Mouse (Mus musculus) layer of hippocampus, adult 8-10 months (tissue): ENCODE results near the gene Ms4a5. TPM values are rescaled to one million over a fixed set of nuclear protein-coding genes. Genes with fewer than 3 reads are reported as not detected.
"Not testable (repeated sequence)": the region's sequence is repeated elsewhere in the genome, so short reads cannot be mapped to it uniquely, and the experiment has no call there.

Experiments
- DNase-seq, 2 experiments: peaks; one replicate each; pipeline ENCODE4 v3.0.0; 2022; ENCODE audit warnings: low spot score in 2 of 2
- total RNA-seq, 4 experiments: library from RNA; stranded (reverse); gene quantifications; 2 replicates each; pipeline ENCODE4 v1.2.4; 2022

Gene Ms4a5
- total RNA-seq: not detected

DNA sequence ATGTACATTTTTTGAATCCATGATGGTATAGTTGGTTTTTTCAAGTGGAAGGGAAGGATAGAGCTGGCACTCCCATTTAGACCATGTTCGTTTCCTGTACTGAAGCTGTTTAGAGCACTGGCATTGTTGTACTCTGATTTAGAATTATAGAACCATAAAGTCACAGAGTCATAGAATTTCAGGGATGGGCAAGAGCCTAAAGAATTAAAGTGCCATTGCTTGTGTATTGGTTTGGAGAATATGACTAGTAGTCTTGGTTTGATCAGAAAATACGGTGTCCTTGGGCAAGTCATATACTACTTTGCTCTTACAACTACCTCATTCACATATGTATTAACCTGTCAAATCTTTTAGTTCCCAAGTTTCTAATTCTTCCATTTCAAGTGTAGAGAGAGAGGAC lies at the start of gene Ms4a5:
Ms4a5 (minus strand) TSS at position 101 of the 400 bp plus-strand sequence.
- DNase-seq: no peak

DNA sequence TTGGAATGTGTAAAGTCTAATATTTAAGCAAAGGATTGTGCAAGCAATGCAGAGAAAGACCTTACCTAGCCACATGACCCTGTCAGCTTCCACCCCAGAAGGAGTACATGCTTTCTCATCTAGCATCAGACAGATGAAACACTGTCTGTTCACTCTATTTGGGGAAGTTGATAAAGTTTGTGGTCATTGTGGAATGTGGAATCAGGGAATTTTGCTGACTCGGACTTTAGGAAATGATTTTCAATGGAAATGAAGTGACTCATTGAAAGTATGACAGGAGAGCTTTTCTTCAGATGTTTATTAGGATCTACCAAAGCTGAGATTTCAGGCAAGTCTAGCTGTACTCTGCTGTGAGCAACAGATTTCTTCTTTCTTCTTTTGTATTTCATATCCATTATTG lies 37.5 kb upstream of the Ms4a5 start:
- no peak for DNase-seq

DNA sequence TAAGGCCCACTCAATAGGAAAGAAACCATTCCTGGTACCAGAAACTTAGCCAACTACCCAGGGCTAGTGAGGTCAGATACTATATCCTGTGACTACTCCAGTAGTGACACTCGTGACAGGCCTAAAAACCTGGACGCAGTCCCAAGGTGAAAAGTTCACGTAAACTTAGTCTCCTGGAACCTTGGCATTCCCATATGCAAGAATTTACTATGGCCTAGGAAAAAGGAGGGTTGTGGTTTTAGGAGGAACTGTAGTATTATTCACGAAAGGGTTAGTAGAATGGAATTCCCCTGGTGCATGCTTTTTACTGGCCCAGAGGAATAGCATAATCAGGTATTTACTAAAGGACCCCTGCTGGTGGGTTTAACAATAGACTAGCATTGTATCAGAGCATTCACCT lies 33.1 kb upstream of the Ms4a5 start:
- no peak for DNase-seq

DNA sequence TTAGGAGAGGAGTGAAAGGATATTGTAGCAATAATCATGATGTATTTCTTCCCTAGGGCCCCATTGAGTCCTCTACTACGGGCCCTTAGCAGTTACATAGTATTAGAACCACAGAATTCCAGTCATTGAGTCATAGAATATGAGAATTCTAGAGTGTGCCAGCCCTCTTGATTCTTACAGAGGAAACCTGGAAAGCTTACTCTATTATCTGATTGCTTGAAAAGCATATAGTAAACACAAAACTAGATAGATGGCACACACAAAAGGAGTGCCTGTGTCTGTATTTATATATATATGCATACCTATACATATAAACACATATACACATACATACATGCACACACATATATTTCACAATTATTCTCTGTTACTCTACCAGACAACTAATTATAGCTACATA lies 30.7 kb upstream of the Ms4a5 start, which contains the start of gene Ms4a14:
Ms4a14 (minus strand) TSS at position 101 of the 400 bp plus-strand sequence.
- DNase-seq: no peak

DNA sequence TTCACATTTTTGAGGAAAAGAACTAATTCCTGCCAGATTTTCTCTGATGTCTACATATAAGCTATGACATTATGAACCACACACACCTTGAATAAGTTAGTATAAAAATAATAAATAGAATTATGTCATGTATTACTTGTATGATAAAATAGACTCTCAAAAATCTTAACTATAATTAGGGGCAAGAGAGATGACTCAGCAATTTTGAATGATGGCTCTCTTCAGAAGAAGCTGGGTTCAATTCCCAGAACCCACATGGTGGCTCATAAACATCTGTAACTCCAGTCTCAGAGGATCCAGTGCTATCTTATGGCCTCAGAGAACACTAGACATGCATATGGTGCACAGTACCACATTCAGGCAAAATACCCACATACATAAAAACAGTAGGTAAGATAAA lies 25.2 kb upstream of the Ms4a5 start:
- DNase-seq: no peak

DNA sequence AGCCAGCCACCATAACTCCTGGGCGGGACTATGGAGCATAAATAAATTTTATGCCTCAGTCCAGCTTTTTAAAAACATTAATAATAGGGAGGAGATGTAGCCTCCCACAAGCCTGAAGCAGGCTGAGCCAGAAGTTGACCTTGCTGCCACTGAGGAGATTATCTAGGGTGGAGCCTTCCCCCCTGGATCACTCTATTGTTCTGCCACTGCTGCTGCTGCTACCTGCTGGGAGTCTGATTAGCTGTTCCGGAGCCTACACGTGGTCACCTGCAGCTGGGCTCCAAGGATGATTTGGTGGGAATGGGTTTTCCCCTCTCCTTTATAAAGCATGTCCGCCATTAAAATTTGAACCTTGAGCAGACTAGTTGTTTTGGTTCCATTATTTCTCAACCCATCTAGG lies 15.9 kb upstream of the Ms4a5 start:
- not testable (repeated sequence) for DNase-seq

DNA sequence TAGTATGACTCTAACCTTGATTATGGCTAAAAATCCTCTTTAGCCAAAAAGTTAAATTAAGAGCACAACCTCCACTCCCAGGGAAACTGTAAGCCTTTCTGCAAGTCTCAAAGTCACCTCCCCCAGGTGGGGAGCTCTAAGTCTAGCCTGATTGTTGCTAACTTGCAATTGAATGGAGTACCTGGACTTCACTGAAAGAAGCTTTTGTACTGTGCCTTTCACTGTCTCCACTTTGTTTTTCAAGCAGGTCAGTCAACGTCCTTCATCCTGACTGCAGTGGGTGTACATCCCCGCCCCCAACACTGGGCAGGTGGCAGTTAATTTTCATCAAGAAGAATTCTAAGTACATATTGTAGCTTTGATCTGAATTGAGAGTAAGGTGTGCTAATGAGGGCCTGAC lies 15.3 kb upstream of the Ms4a5 start:
- DNase-seq: no peak

DNA sequence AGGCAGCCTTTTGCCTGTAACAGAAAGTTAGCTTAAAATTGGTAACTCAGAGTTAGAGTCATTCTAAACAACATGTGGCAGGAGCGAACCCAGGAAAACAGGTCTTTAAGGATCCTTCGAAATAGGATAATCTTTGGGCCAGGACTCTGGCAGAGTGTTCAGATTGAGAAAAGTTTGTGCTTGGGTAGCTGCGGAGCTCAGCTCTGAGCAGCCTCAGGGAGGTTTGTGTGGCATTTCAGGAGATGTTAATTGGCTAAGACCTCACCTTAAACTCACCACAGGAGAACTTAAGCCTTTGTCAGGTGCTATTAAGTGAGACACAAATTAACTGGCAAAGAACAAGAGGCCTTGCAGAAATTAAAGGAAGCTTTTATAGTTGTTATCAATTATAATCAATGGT lies 9.9 kb upstream of the Ms4a5 start:
- DNase-seq: not testable (repeated sequence)

DNA sequence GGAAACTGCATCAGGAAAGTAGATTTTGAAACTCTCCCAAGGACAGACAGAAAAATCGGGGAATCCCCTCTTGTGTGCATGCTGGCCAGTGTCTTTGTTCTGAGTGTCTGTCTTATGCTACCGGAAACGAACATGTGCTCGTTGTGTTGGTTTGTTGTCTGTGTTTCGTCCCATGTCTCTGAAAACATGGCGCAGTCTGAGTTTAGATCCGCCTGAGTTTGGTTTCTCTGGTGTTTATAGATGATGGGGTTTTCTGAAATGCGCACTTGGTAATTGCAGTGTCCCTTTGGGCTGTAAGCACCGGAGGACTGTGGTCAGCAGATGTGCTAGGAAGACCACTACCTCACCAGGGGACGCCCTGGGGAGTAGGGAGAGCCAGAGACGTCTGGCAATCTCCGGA lies 9.3 kb upstream of the Ms4a5 start:
- DNase-seq: no peak

DNA sequence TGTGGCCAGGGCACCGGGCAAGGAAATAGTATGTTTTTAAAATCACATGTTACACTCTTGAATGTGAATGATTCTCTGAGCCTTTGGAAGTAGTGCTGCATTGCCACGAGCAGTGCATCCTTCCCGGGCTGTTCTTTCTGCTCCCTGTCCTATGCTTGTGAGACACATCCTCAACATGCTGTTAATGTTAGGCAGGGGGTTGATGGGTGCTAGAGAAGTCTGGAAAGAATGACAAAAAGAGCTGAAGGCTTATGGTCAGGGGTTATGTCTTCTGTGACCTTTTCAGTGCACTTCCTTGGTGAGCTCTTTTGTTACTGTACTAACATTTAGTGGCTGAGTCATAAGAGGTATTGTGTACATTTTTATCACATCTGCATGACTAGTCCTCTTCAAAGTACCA lies 3.5 kb downstream of the Ms4a5 start:
- DNase-seq: no peak

DNA sequence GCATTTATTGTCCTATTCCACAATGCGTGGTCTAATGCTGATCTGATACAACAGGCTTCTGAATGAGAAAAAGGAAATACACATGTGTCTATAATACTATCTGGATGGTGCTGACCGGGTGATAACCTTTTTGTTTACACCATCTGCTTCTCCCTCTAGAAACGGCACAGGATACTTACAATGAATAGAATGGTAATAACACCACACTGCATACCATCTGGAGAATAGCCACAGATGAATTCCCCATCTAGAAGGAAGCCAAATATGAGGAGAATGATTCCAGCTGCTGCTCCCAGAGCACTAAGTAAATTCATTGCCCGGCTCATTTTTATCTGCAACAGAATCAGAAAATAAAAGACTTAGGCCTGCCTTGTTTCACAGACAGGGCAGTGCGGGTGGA lies 7.2 kb downstream of the Ms4a5 start:
- no peak for DNase-seq

DNA sequence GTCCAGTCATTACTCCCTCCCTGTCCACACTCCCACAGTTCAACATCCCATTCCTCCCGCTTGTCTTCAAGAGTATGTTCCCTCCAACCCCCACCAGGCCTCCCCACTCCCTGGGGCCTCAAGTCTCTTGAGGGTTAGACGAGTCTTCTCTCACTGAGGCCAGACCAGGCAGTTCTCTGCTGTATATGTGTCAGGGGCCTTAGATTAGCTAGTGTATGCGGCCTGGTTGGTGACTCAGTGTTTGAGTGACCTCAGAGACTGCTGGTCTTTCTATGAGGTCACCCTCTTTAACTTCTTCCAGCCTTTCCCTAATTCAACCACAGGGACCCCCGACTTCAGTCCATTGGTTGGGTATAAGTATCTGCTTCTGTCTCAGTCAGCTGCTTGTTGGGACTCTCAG lies 16.7 kb downstream of the Ms4a5 start:
- DNase-seq: no peak

DNA sequence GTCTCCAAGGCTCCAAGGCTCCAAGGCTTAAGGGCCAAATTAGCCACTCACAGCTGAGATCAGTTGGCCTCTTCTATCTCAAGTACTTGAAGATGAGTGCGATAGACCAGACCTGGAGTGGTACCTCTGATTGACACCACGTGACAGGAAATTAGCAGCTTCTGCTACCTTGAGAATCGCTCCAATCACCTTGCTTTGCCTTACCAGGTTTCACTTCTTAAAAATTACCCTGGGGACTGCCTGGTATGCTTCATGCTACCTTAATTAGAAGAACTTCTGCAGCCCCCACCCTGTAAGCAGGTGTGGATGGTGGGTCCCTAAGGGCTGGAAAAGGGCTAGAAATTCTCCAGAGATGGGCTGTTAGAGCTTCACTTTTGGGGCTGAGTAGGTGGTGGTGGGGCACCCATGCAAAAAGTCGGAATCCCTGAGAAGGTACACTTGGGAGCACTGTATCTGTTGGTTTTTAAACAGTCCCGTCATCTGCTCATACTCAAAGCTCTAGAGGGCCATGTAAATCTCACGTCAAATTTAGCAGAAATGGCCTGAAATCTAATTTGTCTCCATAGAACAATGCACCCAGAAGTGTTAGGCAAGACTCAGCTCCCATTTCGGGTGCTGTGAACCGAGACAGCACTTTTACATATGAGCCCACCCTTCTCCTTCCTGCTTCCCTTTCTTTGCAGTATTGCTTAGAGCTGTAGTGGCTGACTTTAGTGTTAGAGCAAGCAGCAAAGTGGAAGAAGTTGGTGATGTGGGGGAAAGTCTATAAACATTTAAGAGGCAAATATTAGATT lies 17.4 kb downstream of the Ms4a5 start, which contains the start of gene Ms4a1:
Ms4a1 (minus strand) TSS at position 190 of the 794 bp plus-strand sequence.
- DNase-seq: no peak

DNA sequence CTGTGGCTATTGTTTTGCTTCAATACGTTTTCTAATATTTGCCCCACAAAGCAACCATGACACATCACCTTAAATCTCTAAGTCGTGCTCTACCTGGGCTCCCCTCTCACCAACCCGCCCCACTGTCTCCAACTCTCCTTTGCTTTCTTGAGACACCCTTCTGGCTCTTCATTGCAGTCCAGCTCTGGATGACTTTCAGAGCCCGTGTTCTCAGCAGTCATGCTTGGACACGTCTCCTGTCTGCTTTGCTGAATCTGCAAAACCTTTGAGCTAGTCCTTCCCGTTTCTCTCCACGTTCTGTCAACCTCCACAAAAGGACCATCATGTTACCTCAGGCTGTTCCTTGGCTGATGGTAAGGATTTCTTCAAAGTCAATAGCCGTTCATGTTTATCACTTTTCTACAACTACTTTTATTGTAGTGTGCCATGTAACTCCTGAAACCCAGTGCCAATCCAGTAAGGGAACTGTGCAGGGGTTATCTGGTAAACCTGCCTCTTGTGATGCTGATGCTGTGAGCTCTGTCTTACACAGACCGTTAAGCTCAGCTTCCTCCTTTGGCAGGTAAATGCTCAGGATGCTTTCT lies 19.0 kb downstream of the Ms4a5 start:
- DNase-seq: no peak

DNA sequence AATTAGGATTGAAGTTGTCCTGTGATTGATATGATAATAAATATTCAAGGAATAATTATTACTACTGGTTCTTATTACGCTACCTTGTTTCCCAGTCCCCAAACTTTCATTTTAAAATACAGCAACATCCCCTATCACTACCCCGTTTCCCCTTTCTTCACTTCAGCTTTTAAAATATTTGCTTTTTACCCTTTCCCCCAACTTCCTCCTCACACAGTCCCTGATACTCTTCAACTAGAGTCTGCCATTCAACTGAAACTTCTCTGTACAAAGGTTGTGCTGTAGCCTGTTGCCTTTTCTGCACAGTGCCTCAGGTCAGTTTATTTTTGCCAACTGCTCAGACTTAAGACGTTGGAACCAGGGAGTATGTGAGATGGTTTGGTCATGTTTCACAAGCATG lies 20.1 kb downstream of the Ms4a5 start:
- no peak for DNase-seq

DNA sequence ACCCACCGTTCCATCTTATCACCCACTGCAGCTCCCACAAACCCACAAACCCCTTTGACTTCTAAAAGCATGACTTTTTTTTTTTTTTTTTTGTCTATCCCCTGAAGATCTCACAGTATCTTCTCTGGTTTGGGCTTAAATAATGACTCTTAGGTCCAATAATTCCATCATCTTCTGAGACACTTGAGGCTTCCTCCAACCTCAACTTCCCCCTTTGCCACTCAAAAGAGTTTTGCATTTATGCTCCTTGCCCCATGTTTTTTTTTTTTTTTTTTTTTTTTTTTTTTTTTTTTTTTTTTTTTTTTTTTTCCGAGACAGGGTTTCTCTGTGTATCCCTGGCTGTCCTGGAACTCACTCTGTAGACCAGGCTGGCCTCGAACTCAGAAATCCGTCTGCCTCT lies 20.7 kb downstream of the Ms4a5 start:
- DNase-seq: not testable (repeated sequence)

DNA sequence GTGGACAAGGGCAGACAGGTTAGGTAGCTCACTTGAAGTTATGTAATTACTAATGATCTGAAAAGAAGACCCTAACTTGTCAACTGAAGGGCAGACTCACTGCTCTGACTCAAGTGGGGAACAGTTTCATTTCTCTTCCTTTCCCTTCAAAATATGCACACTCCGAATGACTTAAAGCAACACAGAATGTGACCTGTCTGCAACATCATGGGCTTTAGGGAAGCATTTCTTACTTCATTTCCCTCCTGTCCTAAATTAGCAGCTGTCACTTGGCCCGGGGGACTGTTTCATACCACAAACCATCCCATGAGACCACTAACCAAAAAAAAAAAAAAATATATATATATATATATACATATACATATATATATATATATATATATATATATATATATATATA lies 22.2 kb downstream of the Ms4a5 start:
- DNase-seq: no peak

DNA sequence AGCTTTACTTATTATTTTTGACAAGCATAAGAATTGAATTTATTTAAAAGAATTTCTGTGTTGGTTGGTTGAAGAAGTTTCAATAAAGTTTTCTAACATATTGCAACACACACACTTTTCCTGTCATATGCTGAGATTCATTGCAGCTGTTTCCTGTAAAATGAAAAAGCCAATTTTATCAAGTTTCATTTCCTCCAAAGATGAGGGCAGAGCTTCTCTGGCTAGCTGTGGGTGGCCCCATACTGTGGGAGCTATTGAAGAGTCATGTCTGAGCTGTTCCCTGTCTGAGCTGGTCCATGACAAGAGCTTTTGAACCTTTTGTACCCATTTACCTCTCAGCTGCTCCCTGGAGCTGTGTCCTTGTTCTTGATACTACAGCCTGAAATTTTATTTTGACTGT lies 39.4 kb downstream of the Ms4a5 start:
- DNase-seq: no peak

DNA sequence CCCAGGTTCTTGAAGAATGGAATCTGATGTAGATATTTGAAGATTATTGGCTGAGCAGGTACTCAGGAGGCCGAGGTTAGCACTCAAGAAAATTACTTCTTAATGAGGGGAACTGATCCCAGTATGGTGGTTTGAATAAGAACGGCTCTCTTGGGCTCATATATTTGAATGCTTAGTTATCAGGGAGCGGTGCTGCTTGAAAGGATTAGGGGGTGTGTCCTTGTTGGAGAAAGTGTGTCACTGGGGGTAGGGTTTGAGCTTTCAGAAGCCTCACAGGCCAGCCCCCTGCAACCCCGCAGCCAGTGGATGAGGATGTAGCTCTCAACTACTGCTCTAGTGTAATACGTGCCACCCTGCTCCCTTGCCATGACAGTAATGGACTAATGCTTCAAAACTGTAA lies 41.1 kb downstream of the Ms4a5 start:
- no peak for DNase-seq

DNA sequence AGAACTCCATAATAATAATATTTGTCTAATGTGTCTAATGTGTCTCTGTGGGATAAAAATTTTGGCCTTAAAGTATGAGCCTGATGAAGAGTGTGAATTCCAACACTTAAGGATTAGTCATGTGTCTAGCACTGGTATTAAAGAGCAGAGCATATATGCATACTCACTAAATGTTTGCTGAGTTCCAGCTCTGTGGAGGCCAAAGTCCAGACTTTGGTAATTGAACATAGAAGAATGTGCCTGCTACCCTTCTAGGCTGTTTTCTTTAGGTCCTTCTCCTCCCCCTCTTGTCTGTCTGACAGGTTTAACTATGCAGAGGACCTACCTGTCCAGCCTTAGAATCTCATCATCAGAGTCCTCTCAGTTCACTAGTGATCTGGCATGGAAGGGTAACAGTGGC lies 47.9 kb downstream of the Ms4a5 start:
- no peak for DNase-seq

DNA sequence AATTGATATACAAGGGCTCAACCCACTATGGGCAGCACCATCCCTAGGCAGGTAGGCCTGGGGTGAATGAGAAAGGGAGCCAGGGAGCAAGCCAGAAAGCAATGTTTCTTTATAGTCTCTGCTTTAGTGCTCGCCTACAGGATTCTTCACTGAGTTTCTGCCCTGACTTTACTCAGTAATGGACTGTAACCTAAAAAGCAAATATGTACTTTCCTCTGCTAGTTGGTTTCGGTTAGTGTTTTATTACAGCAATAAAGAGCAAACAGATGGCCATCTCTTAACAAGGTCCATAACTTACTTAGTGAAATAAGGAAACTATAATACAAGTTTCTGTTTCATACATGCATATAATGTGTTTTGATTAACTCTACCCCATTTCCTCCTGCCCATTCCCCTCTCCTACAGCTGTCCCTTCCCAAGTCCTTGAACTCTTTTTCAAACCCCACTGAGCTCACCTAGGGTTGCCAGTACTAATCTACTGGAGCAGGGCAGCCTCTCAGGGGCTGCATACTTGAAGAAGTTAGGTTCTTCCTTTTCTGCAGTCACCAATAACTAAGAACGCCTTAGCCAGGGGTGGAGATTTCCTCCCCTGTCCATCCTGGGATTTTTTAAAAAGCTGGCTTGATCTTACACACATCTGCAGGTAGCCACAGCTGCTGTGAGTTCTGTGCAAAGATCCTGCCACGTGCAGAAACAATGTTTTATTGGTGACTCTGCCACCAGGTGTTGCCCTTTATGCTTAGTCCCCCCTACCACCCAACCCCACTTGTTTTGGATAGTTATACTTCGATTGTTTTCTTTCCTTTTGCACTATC lies 48.5 kb downstream of the Ms4a5 start:
- no peak for DNase-seq

DNA sequence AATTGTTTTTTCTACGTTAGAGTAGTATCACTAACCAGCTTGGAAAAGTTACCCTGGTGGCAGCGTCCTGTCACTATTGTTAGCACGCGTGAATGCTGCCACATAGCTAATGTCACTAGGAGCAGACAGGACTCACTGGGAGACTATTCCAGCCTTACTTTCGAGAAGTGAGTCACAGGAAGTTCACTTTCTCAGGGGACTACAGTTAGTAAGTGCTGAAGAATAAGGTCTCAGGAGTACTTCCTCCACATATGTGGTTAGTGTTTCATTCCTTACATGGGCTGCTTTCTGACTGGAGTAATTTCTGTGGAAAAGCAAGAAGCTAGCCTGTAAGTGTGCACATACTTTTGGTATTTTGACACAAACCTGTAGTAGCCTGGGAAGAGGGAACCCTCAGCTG lies 49.4 kb downstream of the Ms4a5 start:
- DNase-seq: no peak
